Comparison of ENCODE assay signal across 34 mouse cellular contexts in the genomic region with DNA sequence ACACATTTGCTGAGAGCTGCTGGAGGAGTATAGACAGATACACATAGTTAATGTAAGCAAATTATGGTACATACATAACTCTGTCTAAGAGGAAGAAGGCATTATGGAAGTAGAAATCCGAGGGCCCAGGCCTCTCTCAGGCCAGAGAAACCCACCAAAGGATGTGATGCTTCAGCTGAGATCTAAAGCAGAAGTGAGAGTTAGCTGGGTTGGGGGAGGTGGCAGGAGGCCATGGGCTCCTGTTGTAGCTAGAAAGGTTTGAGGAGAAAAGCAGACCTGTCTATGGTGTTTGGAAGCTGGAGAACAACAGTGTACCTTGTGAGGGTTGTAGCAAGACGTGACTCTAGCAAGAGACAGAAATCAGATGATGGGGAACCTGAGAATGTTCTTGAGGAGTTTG. TPM values are rescaled to one million over a fixed set of nuclear protein-coding genes. Genes with fewer than 3 reads are reported as not detected.
DNase-seq lines count a peak whose midpoint lies in the region; ATAC-seq lines count a peak whose summit lies in the region.
"Had no signal": no experiment of that assay in that cellular context is flagged by ENCODE, and none has a peak within 500 bp of the region (broad histone marks: within the 10 kb centered on the region; RNA-seq: fewer than 3 reads in every experiment).

No protein-coding gene starts in this region.

- H3K4me1 ChIP-seq in hindbrain, embryonic 13.5 days (replicated peaks), result no peaks in the 10 kb centered on the region
- H3K4me1 ChIP-seq in hindbrain, embryonic 14.5 days (replicated peaks; ENCODE audit: control insufficient read depth, insufficient read depth, low read length), result no peaks in the 10 kb centered on the region
- H3K4me1 ChIP-seq in midbrain, embryonic 16.5 days (ENCODE audit: control insufficient read depth, insufficient read depth, low read length), result no peaks in the 10 kb centered on the region; the same call in 1 of the 2 replicates
- H3K4me1 ChIP-seq: forebrain, embryonic 13.5 days; heart, embryonic 12.5 days; liver, embryonic 12.5 days had no signal

- H3K27me3 ChIP-seq in hindbrain, embryonic 13.5 days, result no peaks in the 10 kb centered on the region
- no peaks in the 10 kb centered on the region for H3K27me3 ChIP-seq in hindbrain, embryonic 14.5 days (ENCODE audit: control insufficient read depth, insufficient read depth, low read length)
- H3K27me3 ChIP-seq in midbrain, embryonic 16.5 days (ENCODE audit: control insufficient read depth, insufficient read depth, low read depth, low read length), result no peaks in the 10 kb centered on the region
- H3K27me3 ChIP-seq: embryonic facial prominence, embryonic 15.5 days; forebrain, embryonic 13.5 days; heart, embryonic 12.5 days; hindbrain, embryonic 15.5 days; liver, embryonic 12.5 days had no signal

- H3K9ac ChIP-seq in hindbrain, embryonic 13.5 days, result no peak overlapping the region
- H3K9ac ChIP-seq in hindbrain, embryonic 14.5 days, result no peak overlapping the region
- no peak overlapping the region for H3K9ac ChIP-seq in midbrain, embryonic 16.5 days (ENCODE audit: low read depth, low read length)
- H3K9ac ChIP-seq: embryonic facial prominence, embryonic 15.5 days; forebrain, embryonic 13.5 days; heart, embryonic 12.5 days; hindbrain, embryonic 15.5 days; liver, embryonic 12.5 days; liver, postnatal 0 days had no signal

- no peak overlapping the region for H3K4me3 ChIP-seq in hindbrain, embryonic 13.5 days
- H3K4me3 ChIP-seq in hindbrain, embryonic 14.5 days (replicated peaks; ENCODE audit: low read length), result no peak overlapping the region
- no peak overlapping the region for H3K4me3 ChIP-seq in midbrain, embryonic 16.5 days (ENCODE audit: low read depth, low read length)
- H3K4me3 ChIP-seq: embryonic facial prominence, embryonic 10.5 days; embryonic facial prominence, embryonic 15.5 days; forebrain, embryonic 13.5 days; heart, embryonic 12.5 days; hindbrain, embryonic 15.5 days; liver, embryonic 12.5 days; megakaryocyte, embryonic 14.5 days had no signal

- no peak overlapping the region for H3K27ac ChIP-seq in hindbrain, embryonic 13.5 days
- no peak overlapping the region for H3K27ac ChIP-seq in hindbrain, embryonic 14.5 days
- no peak overlapping the region for H3K27ac ChIP-seq in midbrain, embryonic 16.5 days (ENCODE audit: low read length)
- H3K27ac ChIP-seq: embryonic facial prominence, embryonic 10.5 days; embryonic facial prominence, embryonic 15.5 days; forebrain, embryonic 13.5 days; hindbrain, embryonic 15.5 days; liver, embryonic 12.5 days; stomach, postnatal 0 days had no signal

- H3K9me3 ChIP-seq in hindbrain, embryonic 13.5 days, result no peaks in the 10 kb centered on the region
- H3K9me3 ChIP-seq in hindbrain, embryonic 14.5 days (ENCODE audit: control insufficient read depth, low read length), result no peaks in the 10 kb centered on the region
- no peaks in the 10 kb centered on the region for H3K9me3 ChIP-seq in midbrain, embryonic 16.5 days (replicated peaks; ENCODE audit: control insufficient read depth, low read length, poor library complexity, severe bottlenecking)
- H3K9me3 ChIP-seq: embryonic facial prominence, embryonic 10.5 days; embryonic facial prominence, embryonic 15.5 days; forebrain, embryonic 13.5 days; heart, embryonic 12.5 days; hindbrain, embryonic 15.5 days; liver, embryonic 12.5 days; megakaryocyte, embryonic 14.5 days had no signal

- peak; percentile 52; the same call in 1 of the 2 replicates for ATAC-seq in megakaryocyte, adult 5-6 weeks (ENCODE audit: poor library complexity, severe bottlenecking)
- no peak for ATAC-seq in hindbrain, embryonic 13.5 days (ENCODE audit: low FRiP score)
- no peak for ATAC-seq in hindbrain, embryonic 14.5 days (ENCODE audit: low FRiP score)
- ATAC-seq in midbrain, embryonic 16.5 days, result no peak
- ATAC-seq: activated CD4-positive, CD25-positive, alpha-beta regulatory T cell, adult 4 months; CD4-positive, CD25-positive, alpha-beta regulatory T cell, adult 4 months; forebrain, embryonic 13.5 days; liver, embryonic 12.5 days; lung, postnatal 0 days had no signal

- no peak overlapping the region for H3K4me2 ChIP-seq in hindbrain, embryonic 13.5 days
- H3K4me2 ChIP-seq in hindbrain, embryonic 14.5 days (replicated peaks), result no peak overlapping the region
- no peak overlapping the region for H3K4me2 ChIP-seq in midbrain, embryonic 16.5 days (ENCODE audit: low read length)
- H3K4me2 ChIP-seq: embryonic facial prominence, embryonic 15.5 days; forebrain, embryonic 13.5 days; heart, embryonic 12.5 days; hindbrain, embryonic 15.5 days; liver, embryonic 12.5 days had no signal

- no peaks in the 10 kb centered on the region for H3K36me3 ChIP-seq in hindbrain, embryonic 13.5 days
- no peaks in the 10 kb centered on the region for H3K36me3 ChIP-seq in hindbrain, embryonic 14.5 days (replicated peaks; ENCODE audit: control insufficient read depth, insufficient read depth)
- no peaks in the 10 kb centered on the region for H3K36me3 ChIP-seq in midbrain, embryonic 16.5 days (ENCODE audit: control insufficient read depth, insufficient read depth, low read length)
- H3K36me3 ChIP-seq: embryonic facial prominence, embryonic 10.5 days; embryonic facial prominence, embryonic 15.5 days; heart, embryonic 12.5 days; hindbrain, embryonic 15.5 days; liver, embryonic 12.5 days had no signal

- WGBS in hindbrain, embryonic 13.5 days, result 79% methylated on average over 2 of the region's 2 CpGs
- WGBS in hindbrain, embryonic 14.5 days, result 90% methylated on average over 2 of the region's 2 CpGs
- WGBS in midbrain, embryonic 16.5 days, result 77% methylated on average over 2 of the region's 2 CpGs

- DNase-seq in heart, adult 11 months, result peak; percentile 78
- DNase-seq in heart, adult 9 months (ENCODE audit: low spot score in 2 of 2), result no peak
- peak; percentile 79 to 82 for DNase-seq in B cell, adult 2 months
- DNase-seq in spleen, adult 18-20 months, result peak; percentile 43 to 50
- DNase-seq in hindbrain, embryonic 14.5 days (ENCODE audit: low spot score), result no peak
- DNase-seq: adrenal gland, adult 2 months; adrenal gland, postnatal 36 days; cerebellum, adult 18-20 months; cerebellum, postnatal 10 days; gastrocnemius, postnatal 14 days; heart, postnatal 4 days; kidney, adult 8-10 months; kidney, postnatal 10 days; layer of hippocampus, postnatal 36 days; left cerebral cortex, postnatal 4 days; liver, postnatal 0 days; midbrain, embryonic 14.5 days; right cerebral cortex, postnatal 4 days; thymus, adult 18-20 months; thymus, postnatal 36 days had no signal

RNA-seq across cellular contexts. Expression of a gene that starts 56.8 kb away (rescaled TPM):
- 11.7 and 12.7 TPM in 2 replicates for total RNA-seq in megakaryocyte, adult 5-6 weeks (2015)
- 12.0 and 15.2 TPM in 2 replicates for total RNA-seq in megakaryocyte, adult 5-6 weeks (2017)
- 5.7 and 6.3 TPM in 2 replicates for polyA plus RNA-seq in hindbrain, embryonic 13.5 days (2015; fragmentation: Nextera tagmentation; extraction: Ambion mirVana)
- polyA plus RNA-seq in hindbrain, embryonic 14.5 days (2014; fragmentation: Nextera tagmentation; extraction: Ambion mirVana), result 4.8 and 5.0 TPM in 2 replicates
- 3.1 and 4.7 TPM in 2 replicates for polyA plus RNA-seq in midbrain, embryonic 16.5 days (2015; fragmentation: Nextera tagmentation; extraction: Ambion mirVana)
- polyA plus RNA-seq: adrenal gland, adult 2 months had no signal

RNA-seq across cellular contexts. Expression of a gene that starts 57.0 kb away (rescaled TPM):
- total RNA-seq in megakaryocyte, adult 5-6 weeks (2015), result 187 and 192 TPM in 2 replicates
- total RNA-seq in megakaryocyte, adult 5-6 weeks (2017), result 64.8 and 78.7 TPM in 2 replicates
- polyA plus RNA-seq in hindbrain, embryonic 13.5 days (2015; fragmentation: Nextera tagmentation; extraction: Ambion mirVana), result 20.2 and 23.1 TPM in 2 replicates
- polyA plus RNA-seq in hindbrain, embryonic 14.5 days (2014; fragmentation: Nextera tagmentation; extraction: Ambion mirVana), result 20.3 and 21.1 TPM in 2 replicates
- 18.9 and 22.0 TPM in 2 replicates for polyA plus RNA-seq in midbrain, embryonic 16.5 days (2015; fragmentation: Nextera tagmentation; extraction: Ambion mirVana)

Comparison
In these comparisons a context has a peak if more than half of its experiments do, and no peak if none do; other contexts are left out.
1. DNase-seq: peak in heart, adult 11 months (single experiment), B cell, adult 2 months (2 of 2) and spleen, adult 18-20 months (2 of 2); none in heart, adult 9 months (0 of 2) and hindbrain, embryonic 14.5 days (single experiment).